Mouse (Mus musculus) 3T3-L1 (cell line): ENCODE results near the gene Kcnj6.
A peak's percentile ranks its signal among the peaks of the same experiment; 100 is the strongest.
"Not testable (repeated sequence)": the region's sequence is repeated elsewhere in the genome, so short reads cannot be mapped to it uniquely, and the experiment has no call there.

ENCODE experiments used
- DNase-seq: peaks from one replicate; pipeline ENCODE4 v3.0.0-alpha.2; 2015; ENCODE audit warnings: low read depth, low spot score

Gene Kcnj6

DNA sequence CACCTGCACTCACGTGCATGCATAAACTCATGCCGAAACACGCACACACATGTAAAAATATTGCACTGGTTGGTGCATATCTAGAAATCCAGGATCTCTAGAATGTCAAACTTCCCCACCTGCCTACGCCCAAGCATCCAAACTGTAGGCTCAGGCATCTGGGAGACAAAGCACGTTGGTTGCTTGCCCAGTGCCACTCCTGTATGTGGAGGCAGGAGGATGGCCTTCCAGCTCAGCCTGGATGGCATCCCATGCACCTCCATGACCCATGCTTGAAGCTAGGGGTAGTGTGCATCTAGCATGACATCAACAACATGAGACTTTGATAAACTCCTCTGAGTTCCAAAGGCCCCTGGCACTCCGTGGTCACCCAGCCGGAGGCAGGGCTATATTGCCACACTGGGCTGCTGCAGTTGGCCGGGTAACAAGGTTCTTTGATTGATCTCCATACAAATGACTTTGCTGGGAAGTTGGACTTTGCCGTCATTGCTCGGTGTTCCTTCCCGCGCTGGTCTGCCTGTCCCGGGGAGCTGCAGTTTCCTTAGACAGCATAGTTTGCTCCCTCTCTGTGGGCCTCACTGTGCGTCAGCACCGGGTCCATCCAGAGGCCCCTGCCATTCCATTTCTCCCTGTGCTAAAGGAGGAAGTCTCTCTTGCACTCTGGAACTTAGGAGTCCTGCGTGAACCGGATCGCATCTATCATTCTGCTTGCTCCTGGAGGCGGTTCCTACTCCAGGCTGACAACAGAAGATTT, 144.9 kb downstream of the Kcnj6 start:
- no peak for DNase-seq

DNA sequence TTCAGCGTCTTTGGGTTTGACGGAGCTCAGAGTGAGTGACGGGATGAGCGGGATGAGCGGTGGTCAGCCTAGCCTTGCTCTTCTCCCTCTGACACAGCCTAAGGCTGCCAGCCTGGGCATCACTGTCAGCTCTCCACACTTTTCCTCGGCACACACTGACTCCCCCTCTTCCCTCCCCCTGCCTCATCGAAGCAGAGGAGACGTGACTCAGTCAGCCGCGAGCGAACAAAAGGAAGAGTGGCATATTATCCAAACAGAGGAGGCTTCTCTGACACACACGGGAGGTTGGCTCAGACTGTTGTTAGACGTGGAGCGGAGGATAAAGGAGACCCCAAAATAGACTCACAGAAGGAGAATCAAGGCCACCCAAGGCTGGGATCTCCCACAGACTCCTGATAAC, 147.1 kb downstream of the Kcnj6 start:
- no peak for DNase-seq

DNA sequence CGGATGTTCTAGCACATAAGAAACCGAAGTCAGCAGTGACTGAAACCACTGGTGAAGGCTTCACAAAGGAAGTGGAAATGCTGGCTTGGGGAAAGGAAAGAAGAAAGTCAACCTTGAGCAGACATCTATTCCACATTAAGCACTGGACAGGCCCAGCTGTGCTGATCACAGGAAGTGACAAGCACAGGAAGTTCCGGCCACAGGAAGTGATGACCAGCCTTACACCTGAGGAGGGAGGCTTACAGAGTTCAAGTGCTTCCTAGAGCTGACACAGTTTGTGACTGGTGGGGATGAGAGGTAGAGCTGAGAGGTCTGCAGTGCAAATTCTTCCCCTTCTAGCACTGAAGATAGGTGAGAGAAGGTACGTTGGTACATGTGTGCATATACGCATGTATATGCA, 151.5 kb downstream of the Kcnj6 start:
- DNase-seq = no peak

GRCm38 (mm10) chr16:94844769-94845168, 152.7 kb downstream of the Kcnj6 start:
- no peak for DNase-seq

DNA sequence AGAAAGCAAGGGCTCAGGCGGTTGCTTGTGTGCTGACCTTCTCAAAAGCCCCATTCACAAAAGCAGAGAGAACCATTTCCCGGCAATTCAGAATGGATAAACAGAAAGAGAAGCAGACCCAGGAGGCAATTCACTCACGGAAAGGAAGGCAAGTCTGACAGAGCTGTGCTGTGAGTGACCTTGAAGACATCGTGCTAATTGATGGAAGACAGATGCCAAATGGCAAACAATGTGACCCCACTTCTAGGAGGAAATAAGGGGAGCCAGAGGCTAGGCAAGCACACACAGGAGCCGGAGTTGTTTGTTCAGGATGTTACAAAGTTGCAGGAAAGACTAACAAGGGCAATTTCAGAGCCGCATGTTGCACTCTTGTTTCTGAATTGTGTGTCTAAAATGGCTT, 158.1 kb downstream of the Kcnj6 start:
- no peak for DNase-seq

- DNase-seq = no peak
Observed at GRCm38 (mm10) chr16:94837881-94838280, 159.6 kb downstream of the Kcnj6 start.

DNA sequence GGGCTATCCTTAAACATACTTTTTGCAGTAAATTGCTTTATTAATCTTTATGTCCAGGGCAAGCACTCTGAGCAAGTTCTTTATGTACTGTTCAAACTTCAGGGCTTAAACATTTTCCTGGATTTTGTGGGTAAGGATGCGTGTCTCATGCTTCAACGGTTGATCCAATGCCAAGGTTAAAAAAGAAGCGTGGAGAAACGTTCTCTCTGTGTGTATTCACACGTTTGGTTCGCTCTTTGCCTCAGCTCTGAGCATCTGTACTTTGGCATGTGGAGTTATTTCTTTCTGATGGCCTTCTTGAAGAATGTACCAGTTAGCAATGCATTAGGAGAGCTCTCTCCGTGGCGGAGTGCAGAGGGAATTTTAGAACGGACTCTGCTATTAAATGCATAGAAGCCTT, 163.0 kb downstream of the Kcnj6 start:
- DNase-seq = no peak

GRCm38 (mm10) chr16:94828166-94828565, 169.3 kb downstream of the Kcnj6 start:
- no peak for DNase-seq

GRCm38 (mm10) chr16:94827092-94827585, 170.4 kb downstream of the Kcnj6 start:
- DNase-seq = no peak

GRCm38 (mm10) chr16:94825274-94825673, 172.2 kb downstream of the Kcnj6 start:
- DNase-seq = no peak

DNA sequence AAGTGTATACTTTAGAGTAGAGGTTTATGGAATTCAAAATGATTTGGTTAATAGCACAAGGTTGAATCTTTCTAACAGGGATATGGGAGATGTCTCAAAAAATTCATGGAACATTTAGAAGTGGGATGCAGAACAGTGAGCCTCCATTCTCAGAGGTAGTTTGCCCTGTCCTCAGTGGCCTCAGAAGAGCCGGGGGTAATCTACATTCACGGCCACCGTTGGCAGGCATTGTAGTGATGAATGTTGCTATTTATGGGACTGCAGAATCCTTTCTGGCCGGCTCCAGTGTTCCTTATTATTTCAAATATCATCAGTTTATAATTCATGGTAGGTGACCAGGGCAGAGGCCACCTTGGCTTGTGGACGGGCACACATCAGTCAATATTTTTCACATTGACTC, 174.9 kb downstream of the Kcnj6 start:
- no peak for DNase-seq

DNA sequence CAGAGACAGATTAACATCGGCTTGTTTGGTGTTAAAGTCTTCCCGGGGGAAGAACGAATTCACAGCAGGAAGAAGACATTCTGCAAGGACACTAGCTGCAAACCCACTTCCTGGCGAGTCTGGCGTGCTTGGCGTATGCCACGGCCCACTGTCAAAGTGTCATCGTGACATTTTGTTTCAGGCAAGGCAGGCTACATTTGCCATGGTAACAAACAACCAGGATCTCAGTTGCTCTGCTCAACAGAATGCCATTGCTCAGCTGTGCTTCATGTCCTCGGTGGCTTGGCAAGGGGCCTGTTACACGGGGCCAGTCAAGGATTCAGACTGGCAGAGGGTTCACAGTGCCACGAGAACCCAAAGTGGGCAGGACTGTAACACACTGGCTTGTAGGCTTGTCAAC, 175.9 kb downstream of the Kcnj6 start:
- no peak for DNase-seq

- DNase-seq = peak; percentile 51
Observed at GRCm38 (mm10) chr16:94816391-94816790, 181.1 kb downstream of the Kcnj6 start.

- DNase-seq = no peak
Observed at GRCm38 (mm10) chr16:94815891-94816290, 181.6 kb downstream of the Kcnj6 start.

GRCm38 (mm10) chr16:94809286-94809685, 188.2 kb downstream of the Kcnj6 start:
- not testable (repeated sequence) for DNase-seq

GRCm38 (mm10) chr16:94798241-94798640, 199.3 kb downstream of the Kcnj6 start:
- DNase-seq = no peak

- no peak for DNase-seq
Observed at GRCm38 (mm10) chr16:94797366-94797765, 200.1 kb downstream of the Kcnj6 start.

DNA sequence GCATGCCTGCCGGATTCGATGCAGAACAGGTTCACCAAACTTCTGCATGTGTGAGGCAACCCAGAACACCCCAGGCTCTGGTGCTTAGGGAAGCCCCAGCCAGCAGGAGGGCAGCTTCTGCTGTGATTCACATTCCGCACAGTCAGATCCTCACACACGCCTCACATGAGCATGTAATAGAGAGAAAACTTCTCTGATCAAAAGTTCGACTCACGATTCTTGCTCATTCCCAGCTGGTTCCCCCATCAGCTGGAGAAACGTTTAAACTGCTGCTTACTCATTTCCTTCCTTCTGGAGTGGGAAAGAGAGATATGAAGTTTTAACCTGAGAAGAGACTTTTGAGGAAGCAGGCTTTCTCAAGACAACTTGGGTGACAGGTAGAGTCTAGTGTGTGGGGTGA, 204.5 kb downstream of the Kcnj6 start:
- no peak for DNase-seq

GRCm38 (mm10) chr16:94789958-94790357, 207.5 kb downstream of the Kcnj6 start:
- DNase-seq = peak; percentile 20

- no peak for DNase-seq
Observed at GRCm38 (mm10) chr16:94788716-94789115, 208.8 kb downstream of the Kcnj6 start.

- DNase-seq = peak; percentile 46
Observed at GRCm38 (mm10) chr16:94788165-94788564, 209.3 kb downstream of the Kcnj6 start.

GRCm38 (mm10) chr16:94785873-94786272, 211.6 kb downstream of the Kcnj6 start:
- DNase-seq = no peak

DNA sequence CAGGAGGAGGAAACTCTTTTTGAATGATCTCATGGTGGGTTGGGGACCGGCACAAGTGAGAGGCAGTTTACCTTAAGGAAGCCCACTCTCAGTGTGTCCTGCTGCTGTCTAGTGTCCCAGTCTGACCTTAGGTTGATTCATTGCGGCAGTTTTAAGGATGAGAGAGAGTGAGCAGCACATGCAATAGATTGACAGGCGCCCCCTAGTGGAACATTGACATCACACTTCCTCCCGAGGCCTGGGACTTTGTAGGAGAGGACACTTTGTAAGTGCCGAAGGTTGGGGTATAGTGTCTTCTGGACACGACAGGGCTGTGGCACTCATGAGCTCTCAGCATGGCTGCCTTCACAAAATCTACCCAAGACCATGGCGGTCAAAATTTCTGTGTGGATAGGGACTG, 213.8 kb downstream of the Kcnj6 start:
- DNase-seq = peak; percentile 12
